Mouse (Mus musculus): ENCODE measurements around the gene Zdhhc12. TPM values are rescaled to one million over a fixed set of nuclear protein-coding genes. Genes with fewer than 3 reads are reported as not detected.

Zdhhc12 gene
- polyA plus RNA-seq, 1 experiment from 2014 or later, result 36.3 TPM

Other genes starting within 250 kb of the Zdhhc12 start
- 8.9 and 15.6 TPM in 2 replicates for gene Cercam, start 224.5 kb downstream of the Zdhhc12 start, polyA plus RNA-seq (2014; fragmentation: Nextera tagmentation; extraction: Ambion mirVana)
- gene Odf2, start 204.4 kb downstream of the Zdhhc12 start, polyA plus RNA-seq (2014; fragmentation: Nextera tagmentation; extraction: Ambion mirVana), result 43.8 and 79.9 TPM in 2 replicates
- gene Gle1, start 158.2 kb downstream of the Zdhhc12 start, polyA plus RNA-seq (2014; fragmentation: Nextera tagmentation; extraction: Ambion mirVana), result 43.8 and 57.9 TPM in 2 replicates
- 121 and 136 TPM in 2 replicates for gene Sptan1, start 128.1 kb downstream of the Zdhhc12 start, polyA plus RNA-seq (2014; fragmentation: Nextera tagmentation; extraction: Ambion mirVana)
- gene Wdr34, start 44.8 kb downstream of the Zdhhc12 start, polyA plus RNA-seq (2014; fragmentation: Nextera tagmentation; extraction: Ambion mirVana), result 41.2 and 42.6 TPM in 2 replicates
- 647 and 702 TPM in 2 replicates for gene Set, start 36.3 kb downstream of the Zdhhc12 start, polyA plus RNA-seq (2014; fragmentation: Nextera tagmentation; extraction: Ambion mirVana)
- gene Pkn3, start 16.0 kb downstream of the Zdhhc12 start, polyA plus RNA-seq (2014; fragmentation: Nextera tagmentation; extraction: Ambion mirVana), result 7.8 and 9.1 TPM in 2 replicates
- gene Zer1, start 30.9 kb upstream of the Zdhhc12 start, polyA plus RNA-seq (2014; fragmentation: Nextera tagmentation; extraction: Ambion mirVana), result 9.4 and 11.9 TPM in 2 replicates
- 11.1 and 15.3 TPM in 2 replicates for gene Tbc1d13, start 40.1 kb upstream of the Zdhhc12 start, polyA plus RNA-seq (2014; fragmentation: Nextera tagmentation; extraction: Ambion mirVana)
- gene Endog, start 77.8 kb upstream of the Zdhhc12 start, polyA plus RNA-seq (2014; fragmentation: Nextera tagmentation; extraction: Ambion mirVana), result 20.3 and 22.1 TPM in 2 replicates
- 58.2 and 77.0 TPM in 2 replicates for gene Spout1, start 84.8 kb upstream of the Zdhhc12 start, polyA plus RNA-seq (2014; fragmentation: Nextera tagmentation; extraction: Ambion mirVana)
- 10.0 and 11.4 TPM in 2 replicates for gene Kyat1, start 112.2 kb upstream of the Zdhhc12 start, polyA plus RNA-seq (2014; fragmentation: Nextera tagmentation; extraction: Ambion mirVana)
- gene Lrrc8a, start 144.1 kb upstream of the Zdhhc12 start, polyA plus RNA-seq (2014; fragmentation: Nextera tagmentation; extraction: Ambion mirVana), result 49.4 and 51.1 TPM in 2 replicates
- gene Gm28035, start 146.9 kb upstream of the Zdhhc12 start, polyA plus RNA-seq (2014; fragmentation: Nextera tagmentation; extraction: Ambion mirVana), result 0.07 and 0.26 TPM in 2 replicates
- 7.7 and 11.5 TPM in 2 replicates for gene Phyhd1, start 172.6 kb upstream of the Zdhhc12 start, polyA plus RNA-seq (2014; fragmentation: Nextera tagmentation; extraction: Ambion mirVana)
- gene Gm28038, start 187.4 kb upstream of the Zdhhc12 start, polyA plus RNA-seq (2014; fragmentation: Nextera tagmentation; extraction: Ambion mirVana), result not detected in 2 replicates
- gene Dolk, start 192.7 kb upstream of the Zdhhc12 start, polyA plus RNA-seq (2014; fragmentation: Nextera tagmentation; extraction: Ambion mirVana), result 25.2 and 34.4 TPM in 2 replicates
- gene Nup188, start 192.7 kb upstream of the Zdhhc12 start, polyA plus RNA-seq (2014; fragmentation: Nextera tagmentation; extraction: Ambion mirVana), result 35.2 and 54.4 TPM in 2 replicates

All from kidney, embryonic 14.5 days (tissue).